Mouse (Mus musculus) midbrain, embryonic 11.5 days (tissue): ENCODE data around the gene Mrpl43. TPM values are rescaled to one million over a fixed set of nuclear protein-coding genes. Genes with fewer than 3 reads are reported as not detected.
"Not testable (repeated sequence)": the region's sequence is repeated elsewhere in the genome, so short reads cannot be mapped to it uniquely, and the experiment has no call there.

ENCODE experiments used
- ATAC-seq: fragments of 200-750 bp; cut with Nextera tagmentation; 2 replicates; pipeline ENCODE4 v1.8.0; 2017; ENCODE audit warnings: moderate TSS enrichment, moderate library complexity; ENCODE audit not compliant: low FRiP score
- DNase-seq: peaks from one replicate; pipeline ENCODE4 v3.0.0; 2015; ENCODE audit warnings: low spot score; ENCODE audit errors: missing footprints
- H3K27ac ChIP-seq: fragments of 300-500 bp; sonication (generic); 2 replicates; pipeline ENCODE4 v1.5.1; 2014; ENCODE audit warnings: low read depth, low read length
- H3K27me3 ChIP-seq: fragments of 300-500 bp; sonication (generic); 2 replicates; pipeline ENCODE4 v1.6.1; 2014; ENCODE audit warnings: mild to moderate bottlenecking, low read length, moderate library complexity, mixed read lengths; ENCODE audit not compliant: control insufficient read depth, insufficient read depth
- H3K36me3 ChIP-seq: fragments of 300-500 bp; sonication (generic); 2 replicates; pipeline ENCODE4 v1.6.1; 2014; ENCODE audit warnings: mild to moderate bottlenecking, low read length, moderate library complexity, mixed read lengths; ENCODE audit not compliant: control insufficient read depth, insufficient read depth
- H3K4me1 ChIP-seq: fragments of 300-500 bp; sonication (generic); 2 replicates; pipeline ENCODE4 v1.6.1; 2014; ENCODE audit warnings: low read length; ENCODE audit not compliant: control insufficient read depth, insufficient read depth
- H3K4me2 ChIP-seq: fragments of 300-500 bp; sonication (generic); 2 replicates; pipeline ENCODE4 v1.6.1; 2014; ENCODE audit warnings: mild to moderate bottlenecking, moderate library complexity
- H3K4me3 ChIP-seq: fragments of 300-500 bp; sonication (generic); 2 replicates; pipeline ENCODE4 v1.5.1; 2014; ENCODE audit warnings: low read depth, low read length
- H3K9ac ChIP-seq: fragments of 300-500 bp; sonication (generic); 2 replicates; pipeline ENCODE4 v1.6.1; 2014; ENCODE audit warnings: low read length
- H3K9me3 ChIP-seq: fragments of 300-500 bp; sonication (generic); 2 replicates; pipeline ENCODE4 v1.6.1; 2016; ENCODE audit warnings: low read length; ENCODE audit not compliant: control insufficient read depth
- WGBS: fragments of 180-500 bp; shearing (Covaris S2); extraction: QIAGEN DNeasy Blood & Tissue Kit; methylation state at CpG from one replicate; pipeline ENCODE4 v1.1.7; 2014; 5-methylcytosine and 5-hydroxymethylcytosine counted together
- polyA plus RNA-seq: library from polyadenylated mRNA; unstranded; fragments of >200 nt; fragmentation: Nextera tagmentation; extraction: Ambion mirVana; gene quantifications from 2 replicates; pipeline ENCODE4 v1.2.1, GENCODE M21; 2014

Mrpl43 gene
- polyA plus RNA-seq, 1 experiment from 2014 or later: 67.3 TPM

GRCm38 (mm10) chr19:45046523-45047321, 40.5 kb upstream of the Mrpl43 start:
- DNase-seq: peak; percentile 96
- 2% methylated on average over 34 of the region's 34 CpGs for WGBS
- peaks cover 21% of the 10 kb centered on the region for H3K4me1 ChIP-seq
- H3K9ac ChIP-seq: peak overlapping the region; percentile 73
- peak overlapping the region; percentile 46 for H3K4me3 ChIP-seq
- H3K9me3 ChIP-seq: no peaks in the 10 kb centered on the region
- ATAC-seq: peak; percentile 64
- H3K36me3 ChIP-seq: no peaks in the 10 kb centered on the region
- peak overlapping the region; percentile 79 for H3K4me2 ChIP-seq
- H3K27ac ChIP-seq: no peak overlapping the region
- peaks cover 19% of the 10 kb centered on the region for H3K27me3 ChIP-seq

DNA sequence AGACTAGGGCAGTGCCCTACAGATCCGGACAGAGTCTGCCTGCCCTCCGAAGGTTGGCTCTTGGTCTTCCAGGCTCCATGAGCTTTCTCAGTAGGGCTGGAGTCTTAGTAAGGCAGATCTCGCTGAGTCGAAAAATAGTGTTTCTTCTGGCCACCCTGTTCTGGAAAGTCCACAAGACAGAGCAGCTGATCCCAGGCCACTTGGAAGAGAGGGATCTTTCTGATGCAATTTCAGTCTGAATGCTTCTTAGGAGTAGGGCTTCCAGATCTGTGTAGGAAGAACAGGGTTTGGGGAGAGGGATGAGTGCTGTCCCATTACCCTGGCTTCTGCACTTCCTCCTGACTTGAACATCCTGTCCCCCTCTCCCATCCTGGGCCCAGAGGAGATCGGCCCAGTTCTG, 39.4 kb upstream of the Mrpl43 start, which contains the start of gene Pdzd7:
Pdzd7 (minus strand) TSS at position 67 of the 400 bp plus-strand sequence.
- Histone ChIP-seq H3K4me1 (peaks cover 23% of the 10 kb centered on the region), H3K9ac (peak within 1 kb of the TSS; percentile 73), H3K4me2 (peak within 1 kb of the TSS; percentile 79), H3K4me3 (peak within 1 kb of the TSS; percentile 46), H3K36me3 (no peaks in the 10 kb centered on the region), H3K27me3 (peaks cover 19% of the 10 kb centered on the region), H3K27ac (no peak within 1 kb of the TSS), H3K9me3 (no peaks in the 10 kb centered on the region)
- no peak for ATAC-seq
- no peak for DNase-seq
- 86% methylated on average over 5 of the region's 5 CpGs for WGBS

DNA sequence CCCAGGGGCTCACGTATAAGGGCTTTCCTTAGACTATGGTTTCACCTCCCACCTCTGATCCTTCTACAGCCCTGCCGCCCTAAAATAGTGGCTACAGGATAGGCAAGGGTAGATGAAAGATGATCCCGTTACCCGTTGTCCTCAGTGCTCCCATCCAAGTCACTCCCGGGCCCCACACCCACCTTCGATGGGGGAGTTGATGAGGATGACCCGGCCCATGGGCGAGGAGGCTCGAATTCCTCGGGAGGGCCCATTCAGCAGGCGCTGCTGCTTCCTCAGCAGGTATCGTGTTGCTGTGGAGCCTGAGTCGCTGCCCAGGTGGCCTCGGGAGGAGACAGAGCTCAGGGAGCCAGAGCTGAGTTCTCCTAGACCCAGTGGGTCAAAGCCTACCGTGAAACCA, 39.0 kb upstream of the Mrpl43 start:
- 50% methylated on average over 15 of the region's 15 CpGs for WGBS
- H3K4me2 ChIP-seq: no peak overlapping the region
- H3K36me3 ChIP-seq: no peaks in the 10 kb centered on the region
- H3K4me3 ChIP-seq: no peak overlapping the region
- ATAC-seq: no peak
- H3K9me3 ChIP-seq: no peaks in the 10 kb centered on the region
- peaks cover 23% of the 10 kb centered on the region for H3K4me1 ChIP-seq
- H3K9ac ChIP-seq: no peak overlapping the region
- DNase-seq: no peak
- peaks cover 19% of the 10 kb centered on the region for H3K27me3 ChIP-seq
- H3K27ac ChIP-seq: no peak overlapping the region

DNA sequence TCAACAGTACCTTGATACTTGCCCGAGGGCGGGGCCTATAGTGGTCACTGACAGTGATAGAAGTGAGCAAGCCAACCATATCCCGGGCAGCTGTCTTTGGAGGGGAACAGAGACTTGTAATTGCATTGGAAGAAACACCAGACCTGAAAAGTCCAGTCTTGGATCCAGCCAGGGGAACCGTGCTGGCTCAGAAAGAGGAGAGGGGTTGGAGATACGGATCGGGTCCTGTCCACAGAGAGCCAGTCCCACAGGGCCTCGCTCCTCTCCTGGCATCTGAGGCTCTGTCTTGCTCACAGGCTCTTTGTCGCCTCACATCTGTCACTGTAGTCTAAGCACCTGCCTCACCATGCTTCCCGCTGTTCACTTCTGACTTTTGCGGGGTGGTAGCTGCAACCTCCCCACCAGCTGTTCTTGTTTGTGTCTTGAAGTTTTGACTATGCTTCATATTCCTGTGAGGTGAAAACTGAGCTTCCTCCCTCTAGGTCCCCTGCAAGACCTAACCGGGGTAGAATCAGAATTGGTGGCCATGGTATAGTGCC, 38.2 kb upstream of the Mrpl43 start:
- H3K4me1 ChIP-seq: peaks cover 23% of the 10 kb centered on the region
- ATAC-seq (no peak), DNase-seq (no peak)
- no peak overlapping the region for H3K9ac ChIP-seq
- WGBS: 69% methylated on average over 11 of the region's 11 CpGs
- H3K36me3 ChIP-seq: no peaks in the 10 kb centered on the region
- H3K27me3 ChIP-seq: peaks cover 19% of the 10 kb centered on the region
- no peaks in the 10 kb centered on the region for H3K9me3 ChIP-seq
- H3K27ac ChIP-seq: no peak overlapping the region
- H3K4me3 ChIP-seq: no peak overlapping the region
- H3K4me2 ChIP-seq: no peak overlapping the region

GRCm38 (mm10) chr19:45040214-45040613, 34.0 kb upstream of the Mrpl43 start:
- no peaks in the 10 kb centered on the region for H3K36me3 ChIP-seq
- H3K27me3 ChIP-seq: peaks cover 4% of the 10 kb centered on the region
- H3K4me2 ChIP-seq: no peak overlapping the region
- DNase-seq (no peak), ATAC-seq (no peak)
- H3K4me3 ChIP-seq: no peak overlapping the region
- peaks cover 2% of the 10 kb centered on the region; the same call in 1 of the 2 replicates for H3K4me1 ChIP-seq
- H3K9ac ChIP-seq: no peak overlapping the region
- 54% methylated on average over 13 of the region's 13 CpGs for WGBS
- H3K27ac ChIP-seq: no peak overlapping the region
- no peaks in the 10 kb centered on the region for H3K9me3 ChIP-seq

GRCm38 (mm10) chr19:45038198-45038597, 32.0 kb upstream of the Mrpl43 start:
- not testable (repeated sequence) for ATAC-seq, H3K4me3 ChIP-seq, H3K36me3 ChIP-seq, H3K27me3 ChIP-seq, DNase-seq, H3K4me1 ChIP-seq, H3K4me2 ChIP-seq, H3K9me3 ChIP-seq, H3K27ac ChIP-seq, H3K9ac ChIP-seq
- WGBS: 92% methylated on average over 7 of the region's 7 CpGs

GRCm38 (mm10) chr19:45036867-45037266, 30.6 kb upstream of the Mrpl43 start:
- WGBS: 23% methylated on average over 16 of the region's 16 CpGs
- H3K4me1 ChIP-seq: peaks cover 2% of the 10 kb centered on the region; the same call in 1 of the 2 replicates
- H3K9me3 ChIP-seq: no peaks in the 10 kb centered on the region
- H3K9ac ChIP-seq: no peak overlapping the region
- no peak overlapping the region for H3K27ac ChIP-seq
- peak; percentile 90 for DNase-seq
- H3K36me3 ChIP-seq: no peaks in the 10 kb centered on the region
- ATAC-seq: 0 out of 2 replicates have a peak, but pooled peaks have one; percentile 43
- no peaks in the 10 kb centered on the region for H3K27me3 ChIP-seq
- H3K4me3 ChIP-seq: no peak overlapping the region
- no peak overlapping the region for H3K4me2 ChIP-seq

- no peaks in the 10 kb centered on the region for H3K27me3 ChIP-seq
- H3K27ac ChIP-seq: no peak overlapping the region
- H3K9me3 ChIP-seq: no peaks in the 10 kb centered on the region
- ATAC-seq (no peak), DNase-seq (no peak)
- WGBS: 52% methylated on average over 17 of the region's 17 CpGs
- 0 out of 2 replicates have a peak, but pooled peaks cover 2% of the 10 kb centered on the region for H3K4me1 ChIP-seq
- no peak overlapping the region for H3K9ac ChIP-seq
- H3K4me2 ChIP-seq: no peak overlapping the region
- no peaks in the 10 kb centered on the region for H3K36me3 ChIP-seq
- H3K4me3 ChIP-seq: no peak overlapping the region
Observed at GRCm38 (mm10) chr19:45032570-45033332, 26.5 kb upstream of the Mrpl43 start.
